Mouse (Mus musculus): ENCODE measurements around the gene Dph1.
A peak's percentile ranks its signal among the peaks of the same experiment; 100 is the strongest.

DNA sequence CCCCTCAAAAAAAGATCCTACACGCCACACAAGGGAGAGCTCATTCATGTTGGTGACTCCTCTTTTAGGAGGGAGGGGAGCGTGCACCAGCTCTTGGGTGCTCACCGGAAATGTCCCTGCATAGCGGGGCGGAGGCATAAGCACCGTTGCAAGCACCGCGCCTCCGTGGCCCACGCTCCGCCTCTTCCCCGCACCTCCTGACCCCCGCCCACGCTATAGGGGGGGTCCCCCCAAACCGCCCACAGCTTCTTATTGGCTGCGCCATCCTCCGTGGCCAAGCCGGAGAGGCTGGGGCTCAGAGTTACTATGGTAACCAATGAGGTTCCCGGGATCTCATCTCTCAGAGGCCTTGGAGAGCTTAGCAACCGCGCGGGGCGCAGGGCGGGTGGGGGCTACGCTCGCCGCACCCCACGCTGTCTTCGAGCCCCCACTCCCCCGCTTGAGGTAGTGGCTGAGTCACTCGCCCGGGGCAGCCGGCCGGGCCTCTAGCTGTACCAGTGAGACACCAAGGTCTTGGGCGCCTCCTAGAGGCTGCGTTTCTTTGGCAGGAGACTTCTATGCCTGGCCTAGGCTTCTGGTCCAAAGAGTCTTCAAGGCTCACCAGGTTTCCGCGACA is 20.8 kb downstream of the Dph1 start:
- TF ChIP-seq CTCF (IDR thresholded peaks at IDR 0.05; ENCODE audit: control insufficient read depth, insufficient read depth, insufficient replicate concordance, low read depth, low read length) (peak; percentile 42; the same call in 1 of the 2 replicates), POLR2A (IDR thresholded peaks at IDR 0.05; ENCODE audit: control insufficient read depth, low read depth, low read length) (no peak)
